Mouse (Mus musculus) embryonic facial prominence, embryonic 14.5 days (tissue): ENCODE results near the gene Rassf7. TPM values are rescaled to one million over a fixed set of nuclear protein-coding genes. Genes with fewer than 3 reads are reported as not detected.
"Not testable (repeated sequence)": the region's sequence is repeated elsewhere in the genome, so short reads cannot be mapped to it uniquely, and the experiment has no call there.

Experiments used
- ATAC-seq: fragments of 200-750 bp; cut with Nextera tagmentation; 2 replicates; pipeline ENCODE4 v1.8.0; 2017; ENCODE audit warnings: low read depth, moderate number of reproducible peaks, moderate TSS enrichment
- DNase-seq: peaks from one replicate; pipeline ENCODE4 v3.0.0-alpha.2; 2015; ENCODE audit warnings: low spot score
- H3K27ac ChIP-seq: fragments of 300-500 bp; sonication (generic); replicated peaks from 2 replicates; pipeline ENCODE4 v1.5.1; 2014; ENCODE audit warnings: low read depth, mild to moderate bottlenecking, low read length, moderate library complexity
- H3K27me3 ChIP-seq: fragments of 300-500 bp; sonication (generic); replicated peaks from 2 replicates; pipeline ENCODE4 v1.6.1; 2014; ENCODE audit warnings: low read length; ENCODE audit not compliant: control insufficient read depth, insufficient read depth
- H3K36me3 ChIP-seq: fragments of 300-500 bp; sonication (generic); 2 replicates; pipeline ENCODE4 v1.6.1; 2014; ENCODE audit warnings: low read length, mixed read lengths; ENCODE audit not compliant: control insufficient read depth, insufficient read depth
- H3K4me1 ChIP-seq: fragments of 300-500 bp; sonication (generic); 2 replicates; pipeline ENCODE4 v1.6.1; 2014; ENCODE audit warnings: antibody characterized with exemption, low read length; ENCODE audit not compliant: control insufficient read depth, insufficient read depth
- H3K4me2 ChIP-seq: fragments of 300-500 bp; sonication (generic); 2 replicates; pipeline ENCODE4 v1.6.1; 2014; ENCODE audit warnings: low read depth, mild to moderate bottlenecking, low read length, moderate library complexity, mixed read lengths
- H3K4me3 ChIP-seq: fragments of 300-500 bp; sonication (generic); 2 replicates; pipeline ENCODE4 v1.5.1; 2014; ENCODE audit warnings: low read depth, mild to moderate bottlenecking, low read length
- H3K9ac ChIP-seq: fragments of 300-500 bp; sonication (generic); 2 replicates; pipeline ENCODE4 v1.6.1; 2014; ENCODE audit warnings: low read depth, mild to moderate bottlenecking, low read length, moderate library complexity, mixed read lengths
- H3K9me3 ChIP-seq: fragments of 300-500 bp; sonication (generic); 2 replicates; pipeline ENCODE4 v1.6.1; 2016; ENCODE audit warnings: low read length; ENCODE audit not compliant: control insufficient read depth
- WGBS: fragments of 180-500 bp; shearing (Covaris S2); extraction: QIAGEN DNeasy Blood & Tissue Kit; methylation state at CpG from one replicate; pipeline ENCODE4 v1.1.7; 2014; 5-methylcytosine and 5-hydroxymethylcytosine counted together
- polyA plus RNA-seq: library from polyadenylated mRNA; unstranded; fragments of >200 nt; fragmentation: Nextera tagmentation; extraction: Ambion mirVana; gene quantifications from 2 replicates; pipeline ENCODE4 v1.2.1, GENCODE M21; 2014

Gene Rassf7
- polyA plus RNA-seq, 1 experiment from 2014 or later: 26.7 TPM

- H3K9ac ChIP-seq, H3K27me3 ChIP-seq, H3K4me1 ChIP-seq, H3K27ac ChIP-seq, H3K4me3 ChIP-seq, H3K9me3 ChIP-seq, ATAC-seq, DNase-seq, H3K4me2 ChIP-seq: not testable (repeated sequence)
- peaks cover 95% of the 10 kb centered on the region for H3K36me3 ChIP-seq
- WGBS: 90% methylated on average over 4 of the region's 4 CpGs
Observed at GRCm38 (mm10) chr7:141250486-141250885, 34.8 kb downstream of the Rassf7 start.

- Histone ChIP-seq H3K36me3 (peaks cover 97% of the 10 kb centered on the region), H3K4me3 (no peak overlapping the region), H3K4me2 (no peak overlapping the region), H3K9me3 (no peaks in the 10 kb centered on the region), H3K27ac (no peak overlapping the region), H3K27me3 (no peaks in the 10 kb centered on the region), H3K4me1 (no peaks in the 10 kb centered on the region), H3K9ac (no peak overlapping the region)
- WGBS: 90% methylated on average over 10 of the region's 10 CpGs
- ATAC-seq (no peak), DNase-seq (no peak)
Observed at GRCm38 (mm10) chr7:141256159-141256558, 40.5 kb downstream of the Rassf7 start.

GRCm38 (mm10) chr7:141261480-141261879 lies 45.8 kb downstream of the Rassf7 start:
- no peak for ATAC-seq
- H3K9ac ChIP-seq: no peak overlapping the region
- no peaks in the 10 kb centered on the region for H3K9me3 ChIP-seq
- H3K36me3 ChIP-seq: peaks cover 77% of the 10 kb centered on the region
- no peak overlapping the region for H3K4me2 ChIP-seq
- 90% methylated on average over 3 of the region's 3 CpGs for WGBS
- no peak for DNase-seq
- H3K27ac ChIP-seq: no peak overlapping the region
- no peak overlapping the region for H3K4me3 ChIP-seq
- H3K4me1 ChIP-seq: 0 out of 2 replicates have a peak, but pooled peaks cover 7% of the 10 kb centered on the region
- no peaks in the 10 kb centered on the region for H3K27me3 ChIP-seq

- Histone ChIP-seq H3K27ac (no peak overlapping the region), H3K27me3 (no peaks in the 10 kb centered on the region), H3K9me3 (no peaks in the 10 kb centered on the region), H3K4me3 (no peak overlapping the region), H3K36me3 (peaks cover 56% of the 10 kb centered on the region), H3K4me1 (0 out of 2 replicates have a peak, but pooled peaks cover 7% of the 10 kb centered on the region), H3K4me2 (no peak overlapping the region), H3K9ac (no peak overlapping the region)
- DNase-seq (no peak), ATAC-seq (no peak)
- WGBS: 86% methylated on average over 13 of the region's 13 CpGs
Observed at GRCm38 (mm10) chr7:141263640-141264039, 48.0 kb downstream of the Rassf7 start.

GRCm38 (mm10) chr7:141264041-141264700 lies 48.5 kb downstream of the Rassf7 start:
- Histone ChIP-seq H3K36me3 (peaks cover 50% of the 10 kb centered on the region), H3K27me3 (no peaks in the 10 kb centered on the region), H3K4me2 (no peak overlapping the region), H3K9ac (no peak overlapping the region), H3K9me3 (no peaks in the 10 kb centered on the region), H3K27ac (no peak overlapping the region), H3K4me3 (no peak overlapping the region), H3K4me1 (0 out of 2 replicates have a peak, but pooled peaks cover 7% of the 10 kb centered on the region)
- DNase-seq: no peak
- ATAC-seq: no peak
- WGBS: 70% methylated on average over 10 of the region's 11 CpGs

GRCm38 (mm10) chr7:141264761-141265410 lies 49.2 kb downstream of the Rassf7 start:
- peak; percentile 34 for DNase-seq
- no peak overlapping the region for H3K27ac ChIP-seq
- ATAC-seq: 0 out of 2 replicates have a peak, but pooled peaks have one; percentile 19
- 25% methylated on average over 12 of the region's 12 CpGs for WGBS
- H3K4me3 ChIP-seq: no peak overlapping the region
- H3K36me3 ChIP-seq: peaks cover 43% of the 10 kb centered on the region
- H3K9ac ChIP-seq: peak overlapping the region; percentile 62; the same call in 1 of the 2 replicates
- no peaks in the 10 kb centered on the region for H3K27me3 ChIP-seq
- H3K4me1 ChIP-seq: 0 out of 2 replicates have a peak, but pooled peaks cover 7% of the 10 kb centered on the region
- H3K9me3 ChIP-seq: no peaks in the 10 kb centered on the region
- peak overlapping the region; percentile 66 for H3K4me2 ChIP-seq

- H3K27me3 ChIP-seq: no peaks in the 10 kb centered on the region
- H3K27ac ChIP-seq: no peak overlapping the region
- no peaks in the 10 kb centered on the region for H3K9me3 ChIP-seq
- H3K4me1 ChIP-seq: 0 out of 2 replicates have a peak, but pooled peaks cover 7% of the 10 kb centered on the region
- H3K4me3 ChIP-seq: peak overlapping the region; percentile 44
- ATAC-seq (no peak), DNase-seq (no peak)
- H3K4me2 ChIP-seq: peak overlapping the region; percentile 66
- peaks cover 38% of the 10 kb centered on the region for H3K36me3 ChIP-seq
- peak overlapping the region; percentile 62; the same call in 1 of the 2 replicates for H3K9ac ChIP-seq
- WGBS: 34% methylated on average over 11 of the region's 11 CpGs
Observed at GRCm38 (mm10) chr7:141265411-141265738, 49.7 kb downstream of the Rassf7 start.

GRCm38 (mm10) chr7:141265739-141266561 lies 50.3 kb downstream of the Rassf7 start, which contains the start of gene Irf7:
Gene Irf7, minus strand, starts transcription at chr7:141266481.
- Histone ChIP-seq H3K9me3 (no peaks in the 10 kb centered on the region), H3K9ac (peak within 1 kb of the TSS; percentile 62), H3K4me3 (peak within 1 kb of the TSS; percentile 44), H3K36me3 (peaks cover 33% of the 10 kb centered on the region), H3K27me3 (no peaks in the 10 kb centered on the region), H3K4me2 (peak within 1 kb of the TSS; percentile 66), H3K4me1 (0 out of 2 replicates have a peak, but pooled peaks cover 7% of the 10 kb centered on the region), H3K27ac (no peak within 1 kb of the TSS)
- DNase-seq: peak; percentile 64
- 10% methylated on average over 25 of the region's 25 CpGs for WGBS
- peak; percentile 73 for ATAC-seq
